Mouse (Mus musculus) erythroblast, adult 5-6 weeks (primary cell): ENCODE measurements around the gene Prkcz. TPM values are rescaled to one million over a fixed set of nuclear protein-coding genes. Genes with fewer than 3 reads are reported as not detected.
"Not testable (repeated sequence)": the region's sequence is repeated elsewhere in the genome, so short reads cannot be mapped to it uniquely, and the experiment has no call there.

ENCODE experiments used
- ATAC-seq: replicated peaks from 2 replicates; pipeline ENCODE4 v1.8.0; 2016; ENCODE audit warnings: moderate number of reproducible peaks, mild to moderate bottlenecking, moderate TSS enrichment, inconsistent platforms; ENCODE audit not compliant: poor library complexity, low FRiP score, severe bottlenecking
- total RNA-seq, 2 experiments: library from RNA; stranded (forward) in 1 of 2; stranded (reverse) in 1 of 2; fragments of 150-400 nt in 1 of 2; fragments of 200-764, 138-1000 nt in 1 of 2; gene quantifications; 2 replicates each; pipeline versions ENCODE4 v1.2.3 to v1.2.4; 2015 to 2017; ENCODE audit warnings: low replicate concordance in 2 of 2

Prkcz gene
- total RNA-seq, 2 experiments from 2014 or later, result 1.9 TPM; not detected in 1

DNA sequence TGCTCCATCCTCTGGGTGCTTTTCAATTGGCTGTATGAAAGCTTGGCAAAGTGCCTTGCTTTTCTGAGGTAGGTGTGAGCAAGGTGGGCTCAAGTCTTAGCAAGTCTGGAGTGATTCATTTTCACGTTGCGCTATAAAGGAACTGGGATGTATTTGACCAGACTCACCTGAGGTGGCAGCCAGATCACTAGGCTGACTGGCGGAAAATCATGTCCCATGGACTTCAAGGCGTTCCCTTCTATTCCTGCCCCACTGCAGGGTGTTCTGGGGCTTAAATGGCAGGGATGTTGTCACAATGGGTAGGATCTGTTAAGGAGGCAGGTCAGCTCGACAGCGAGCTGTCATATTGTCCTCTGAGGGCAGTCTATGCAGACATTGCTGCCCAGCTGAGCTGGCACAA lies 108.9 kb downstream of the Prkcz start:
- ATAC-seq, result no peak

DNA sequence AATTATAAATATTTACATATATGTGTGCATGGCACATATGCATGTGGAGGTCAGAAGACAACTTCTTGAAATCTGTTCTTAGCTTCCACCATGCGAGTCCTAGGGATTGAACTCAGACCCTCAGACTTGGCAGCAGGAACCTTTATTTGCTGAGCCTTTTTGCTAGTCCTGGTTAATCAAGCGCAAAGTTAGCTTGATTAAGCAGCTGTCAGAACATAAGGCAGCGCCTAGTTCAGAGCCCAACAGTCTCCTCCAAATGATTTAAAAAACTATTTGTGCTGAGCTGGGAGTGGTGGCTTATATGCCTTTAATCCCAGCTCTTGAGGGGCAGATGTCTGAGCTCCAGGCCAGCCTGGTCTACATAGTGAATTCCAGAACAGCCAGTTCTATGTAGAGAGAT lies 110.0 kb downstream of the Prkcz start:
- no peak for ATAC-seq

DNA sequence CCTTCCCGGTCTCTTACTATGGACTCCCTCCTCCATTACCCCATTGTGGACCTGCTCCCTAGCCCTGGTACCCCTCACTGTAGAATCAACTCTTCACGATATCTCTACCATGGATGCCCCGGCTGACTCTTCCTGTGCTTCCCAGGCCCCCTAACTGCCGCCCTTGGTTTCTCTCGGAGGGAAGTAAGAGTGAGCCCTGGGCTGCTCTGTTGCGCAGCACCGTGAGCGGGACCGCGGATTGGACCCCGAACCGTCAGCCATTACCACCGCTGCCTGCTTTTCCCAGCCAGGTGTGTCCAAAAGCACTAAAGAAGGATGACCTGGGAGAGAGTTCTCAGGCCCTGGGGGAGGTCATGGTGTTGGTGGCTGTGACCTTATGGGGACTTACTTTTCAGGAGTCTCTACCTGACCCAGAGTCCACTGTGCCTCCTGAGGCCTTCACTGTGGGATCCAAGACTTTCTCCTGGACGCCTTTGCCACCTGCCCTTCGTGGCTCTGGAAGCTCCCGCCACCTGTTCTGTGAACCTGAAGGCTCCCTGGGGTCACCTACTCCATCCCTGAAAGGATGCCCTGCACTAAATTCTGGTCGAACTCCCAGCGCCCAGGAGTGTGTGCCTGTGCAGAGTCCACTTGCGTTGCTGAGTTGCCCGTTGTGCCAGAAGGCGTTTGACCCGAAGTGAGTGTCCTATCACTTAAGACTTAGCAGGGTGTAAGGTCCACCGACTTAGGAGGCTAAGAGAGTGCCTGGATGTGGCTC lies 110.6 kb downstream of the Prkcz start:
- no peak for ATAC-seq

DNA sequence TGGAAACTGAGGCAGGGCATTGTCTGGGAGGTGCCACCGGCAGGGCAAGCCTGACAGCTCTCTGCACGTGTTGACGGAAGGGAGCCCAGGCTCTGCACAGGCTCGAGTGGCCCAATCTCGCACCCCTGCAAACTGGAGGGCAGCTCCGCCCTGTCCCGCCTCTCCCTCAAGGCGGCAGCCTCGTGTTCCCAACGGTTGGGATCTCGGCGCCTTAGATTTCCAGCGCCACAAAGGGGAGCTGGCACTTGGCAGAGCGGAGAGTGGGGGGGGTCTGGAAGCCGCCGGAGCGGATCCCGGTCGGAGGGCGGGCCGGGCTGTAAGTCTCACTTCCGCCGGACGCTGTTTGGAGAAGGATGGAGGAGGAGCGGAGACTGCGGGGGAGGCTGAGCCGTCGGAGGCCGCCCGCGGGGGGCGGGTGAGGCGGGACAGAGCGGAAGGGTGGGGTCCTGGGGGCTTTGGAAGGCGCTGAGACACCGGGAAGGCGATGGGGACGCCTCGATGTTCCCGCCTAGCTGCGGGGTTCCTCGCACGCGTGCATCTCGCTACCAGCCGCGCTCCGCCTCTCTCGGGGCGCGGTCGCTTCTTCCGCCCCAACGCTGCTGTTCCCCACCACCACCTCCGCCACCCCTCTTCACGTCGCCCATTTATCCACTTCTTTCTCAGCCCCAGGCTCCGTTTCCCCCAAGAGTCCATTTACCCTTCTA lies 111.4 kb downstream of the Prkcz start, which contains the start of gene Faap20:
Gene Faap20, plus strand, starts transcription at position 155 of the 704 bp plus-strand sequence.
- ATAC-seq, result peak; percentile 51; the same call in 1 of the 2 replicates

DNA sequence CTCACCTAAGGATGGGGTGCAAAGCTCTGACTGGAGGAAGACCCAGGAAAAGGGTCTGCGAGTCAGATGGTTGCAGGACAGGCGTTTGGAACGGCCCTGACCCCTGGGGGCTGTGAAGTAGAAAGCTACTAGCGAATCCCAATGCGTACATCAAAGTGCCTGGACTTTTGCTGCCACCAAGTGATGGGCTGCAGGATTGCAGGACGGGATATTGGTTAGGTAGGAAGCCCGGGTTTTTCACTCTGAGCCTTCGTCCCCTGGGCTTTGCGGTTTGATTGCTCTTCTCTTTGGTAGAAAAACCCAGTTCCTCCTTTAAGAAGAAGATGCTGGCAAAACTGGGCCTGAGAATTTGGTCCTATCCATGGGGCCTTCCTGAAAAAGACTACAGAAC lies 111.9 kb downstream of the Prkcz start:
- peak; percentile 77 for ATAC-seq

DNA sequence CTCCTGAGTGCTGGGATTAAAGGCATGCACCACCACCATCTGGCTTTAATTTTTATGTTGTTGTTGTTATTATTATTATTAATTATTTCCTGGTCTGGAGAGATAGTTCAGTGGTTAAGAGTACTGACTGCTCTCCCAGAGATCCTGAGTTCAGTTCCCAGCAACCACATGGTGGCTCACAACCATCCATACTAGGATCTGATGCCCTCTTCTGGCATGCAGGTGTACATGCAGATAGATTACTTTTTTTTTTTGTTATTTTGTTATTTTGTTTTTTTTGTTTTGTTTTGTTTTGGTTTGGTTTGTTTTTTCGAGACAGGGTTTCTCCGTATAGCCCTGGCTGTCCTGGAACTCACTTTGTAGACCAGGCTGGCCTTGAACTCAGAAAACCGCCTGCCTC lies 113.1 kb downstream of the Prkcz start:
- not testable (repeated sequence) for ATAC-seq

DNA sequence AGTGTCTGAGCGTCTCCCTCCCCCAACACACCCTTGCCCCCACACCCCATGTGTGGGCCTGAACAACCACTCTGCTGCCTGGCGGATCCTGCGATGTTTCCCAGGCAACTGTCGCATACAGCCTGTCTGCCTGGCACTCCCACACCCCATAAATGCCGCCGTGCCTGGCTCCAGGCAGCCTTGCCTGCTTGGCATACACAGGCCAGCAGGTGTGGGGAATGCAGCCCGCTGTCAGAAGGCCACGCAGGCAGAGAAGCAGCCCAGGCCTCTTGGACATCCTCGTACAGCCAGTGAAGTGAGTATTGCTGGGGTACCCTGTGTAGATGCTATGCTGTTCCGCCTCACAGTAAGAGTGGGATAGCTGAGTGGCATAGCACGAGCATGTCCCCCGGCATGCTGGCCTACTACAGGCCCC lies 114.5 kb downstream of the Prkcz start:
- ATAC-seq, result no peak

DNA sequence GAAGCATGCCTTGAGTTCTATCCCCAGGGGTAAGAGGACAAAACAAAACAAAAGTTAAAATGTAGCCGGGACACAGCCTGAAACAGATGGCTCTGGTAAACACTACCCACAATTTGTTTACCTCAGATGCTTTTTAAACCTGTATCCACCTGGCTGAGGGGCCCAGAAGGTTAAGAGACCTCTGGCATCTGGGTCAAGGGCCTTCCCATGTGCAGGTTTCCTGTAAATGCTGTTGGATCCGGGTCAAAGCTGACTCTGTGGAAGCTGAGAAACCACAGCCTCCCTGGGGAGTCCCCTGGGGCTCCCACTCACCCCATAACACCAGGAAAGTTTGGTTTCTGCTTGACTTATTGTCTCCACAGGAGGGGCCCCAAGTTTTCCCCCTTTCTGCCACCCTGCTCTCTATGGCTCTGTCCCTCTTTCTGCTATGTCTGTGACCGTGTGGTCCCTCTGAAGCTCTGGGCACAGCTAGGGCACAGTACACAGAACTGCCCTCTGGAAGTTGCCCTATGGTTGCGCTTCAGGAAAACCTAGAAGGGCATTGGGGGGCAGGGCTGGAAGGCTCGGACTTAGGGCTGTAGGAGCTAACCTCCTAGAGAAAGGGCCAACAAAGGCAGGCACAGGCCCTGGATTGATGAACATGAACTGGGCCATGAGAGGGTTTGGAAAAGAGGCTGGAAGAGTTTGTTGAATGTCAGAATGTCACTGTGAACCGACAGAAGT lies 115.2 kb downstream of the Prkcz start:
- no peak for ATAC-seq

DNA sequence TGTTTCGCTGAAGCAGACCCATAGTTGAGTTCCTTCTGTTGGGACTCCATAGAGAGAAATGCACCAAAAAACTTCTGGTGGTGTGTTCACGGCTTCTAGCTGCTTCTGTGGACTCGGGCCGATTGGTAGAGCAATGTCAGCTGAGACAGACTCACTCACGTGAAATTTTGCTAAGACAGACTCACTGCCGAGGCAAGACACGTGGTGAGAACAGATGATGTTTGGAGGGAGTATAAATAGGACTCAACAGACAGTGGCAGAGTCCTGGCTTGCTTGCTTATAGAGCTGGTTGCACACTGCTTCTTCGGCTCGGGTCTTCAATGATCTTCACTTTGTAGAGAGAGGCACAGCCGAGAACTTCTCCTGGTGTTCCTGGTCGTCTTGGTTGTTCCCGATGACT lies 117.9 kb downstream of the Prkcz start:
- no peak for ATAC-seq

DNA sequence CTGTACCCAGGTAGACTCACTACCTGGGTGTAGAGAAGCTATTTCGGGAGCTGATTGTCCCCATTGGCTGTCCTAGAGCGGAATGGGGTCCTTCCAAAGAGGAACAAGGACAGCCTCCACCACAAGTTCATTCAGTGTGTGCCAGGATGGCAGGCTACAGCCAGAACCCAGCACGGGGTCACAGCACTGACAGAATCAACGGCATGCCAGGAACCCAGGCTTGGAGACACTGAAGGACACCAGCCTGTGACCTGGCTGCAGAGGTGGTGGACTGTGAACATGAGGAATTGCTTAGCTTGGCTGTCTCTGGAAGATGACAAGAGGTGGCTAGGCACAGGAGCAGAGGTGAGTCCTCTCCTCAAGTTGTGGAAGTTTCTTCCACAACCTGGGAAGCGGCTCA lies 118.9 kb downstream of the Prkcz start:
- ATAC-seq, result no peak

DNA sequence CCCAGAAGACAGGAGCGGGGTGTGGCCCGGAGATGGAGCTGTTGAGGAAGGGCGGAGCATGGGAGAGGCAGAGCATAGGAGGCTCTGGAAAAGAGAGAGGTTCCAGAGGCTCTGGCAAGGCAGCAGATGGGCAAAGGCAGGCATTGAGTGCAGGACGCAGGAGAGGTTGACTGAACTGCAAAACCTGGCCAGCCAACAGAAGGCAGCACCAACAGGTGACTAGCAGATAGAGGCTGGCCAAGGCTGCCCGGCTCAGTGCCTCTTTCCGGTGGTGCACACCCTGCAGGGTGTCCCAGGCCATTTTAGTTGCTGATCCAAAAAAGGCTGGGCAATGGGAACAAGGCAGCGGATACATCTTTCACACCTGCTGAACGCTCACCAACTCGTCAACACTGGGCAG lies 119.4 kb downstream of the Prkcz start:
- no peak for ATAC-seq

DNA sequence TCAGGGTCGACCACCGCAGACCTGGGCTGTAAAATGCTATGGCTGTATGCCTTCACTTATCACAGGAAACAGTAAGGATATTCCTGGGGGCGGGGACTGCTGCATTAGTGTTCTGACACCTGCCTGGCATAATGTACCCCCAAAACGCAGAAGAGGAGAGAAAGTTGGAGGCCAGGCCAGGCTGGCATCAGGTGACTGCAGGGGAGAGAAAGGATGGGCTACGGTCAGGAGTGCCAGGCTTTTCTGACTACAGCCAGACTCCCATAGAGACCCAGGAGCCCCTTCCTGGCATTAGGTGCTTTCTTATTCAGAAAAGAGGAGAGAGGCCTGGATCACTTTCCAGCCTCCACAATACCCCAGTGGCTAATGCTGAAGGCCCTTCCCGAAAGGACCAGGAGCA lies 121.7 kb downstream of the Prkcz start:
- no peak for ATAC-seq

DNA sequence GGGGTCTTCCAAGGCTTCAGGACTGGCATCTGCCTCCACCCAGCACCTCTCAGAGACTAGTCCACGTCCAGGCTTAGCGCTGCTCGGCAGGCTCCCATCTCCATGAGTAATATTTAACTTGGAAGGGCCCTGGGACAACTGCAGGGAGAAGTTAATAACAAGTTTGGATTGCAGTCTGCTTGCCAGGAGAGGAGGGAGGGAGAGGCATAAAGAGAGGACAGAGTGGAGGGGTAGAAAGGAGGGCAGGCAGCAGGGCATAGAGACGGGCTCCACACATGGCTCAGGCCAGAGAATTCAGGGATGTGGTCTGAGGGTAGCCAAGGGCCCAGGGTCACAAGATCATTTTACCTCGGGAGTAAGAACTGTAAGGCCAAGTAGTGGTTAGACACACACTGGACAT lies 122.9 kb downstream of the Prkcz start:
- no peak for ATAC-seq

DNA sequence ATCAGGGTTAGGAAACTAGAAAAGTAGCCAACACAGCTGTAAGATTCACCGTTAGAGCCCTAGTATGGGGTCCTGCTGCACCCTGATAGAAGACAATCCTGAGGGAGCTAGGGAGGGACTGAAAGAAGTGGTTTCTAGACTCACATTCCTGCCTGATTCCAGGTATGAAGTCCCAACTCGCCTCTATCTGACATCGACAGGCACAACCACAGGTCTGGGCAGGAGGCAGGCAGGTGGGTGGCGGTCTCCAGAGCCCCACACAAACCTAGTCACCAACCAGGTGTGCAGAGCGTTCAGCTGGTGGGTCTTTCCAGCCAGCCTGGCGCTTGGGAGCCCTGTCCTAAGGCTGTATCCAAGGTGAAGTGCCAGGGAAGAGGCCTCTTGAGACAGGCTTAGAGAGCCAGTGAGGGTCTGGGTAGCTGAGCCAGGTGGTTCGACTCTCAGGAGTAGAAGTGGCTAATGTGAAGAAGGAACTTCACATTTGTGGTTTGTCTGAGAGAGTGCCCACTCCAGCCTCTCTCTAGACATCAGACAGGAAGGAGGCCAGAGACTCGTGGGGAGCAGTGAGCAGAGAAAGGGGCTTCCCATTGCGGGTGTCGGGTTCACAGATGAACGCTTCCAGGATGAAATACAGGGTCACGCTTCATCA lies 124.3 kb downstream of the Prkcz start:
- ATAC-seq, result no peak

DNA sequence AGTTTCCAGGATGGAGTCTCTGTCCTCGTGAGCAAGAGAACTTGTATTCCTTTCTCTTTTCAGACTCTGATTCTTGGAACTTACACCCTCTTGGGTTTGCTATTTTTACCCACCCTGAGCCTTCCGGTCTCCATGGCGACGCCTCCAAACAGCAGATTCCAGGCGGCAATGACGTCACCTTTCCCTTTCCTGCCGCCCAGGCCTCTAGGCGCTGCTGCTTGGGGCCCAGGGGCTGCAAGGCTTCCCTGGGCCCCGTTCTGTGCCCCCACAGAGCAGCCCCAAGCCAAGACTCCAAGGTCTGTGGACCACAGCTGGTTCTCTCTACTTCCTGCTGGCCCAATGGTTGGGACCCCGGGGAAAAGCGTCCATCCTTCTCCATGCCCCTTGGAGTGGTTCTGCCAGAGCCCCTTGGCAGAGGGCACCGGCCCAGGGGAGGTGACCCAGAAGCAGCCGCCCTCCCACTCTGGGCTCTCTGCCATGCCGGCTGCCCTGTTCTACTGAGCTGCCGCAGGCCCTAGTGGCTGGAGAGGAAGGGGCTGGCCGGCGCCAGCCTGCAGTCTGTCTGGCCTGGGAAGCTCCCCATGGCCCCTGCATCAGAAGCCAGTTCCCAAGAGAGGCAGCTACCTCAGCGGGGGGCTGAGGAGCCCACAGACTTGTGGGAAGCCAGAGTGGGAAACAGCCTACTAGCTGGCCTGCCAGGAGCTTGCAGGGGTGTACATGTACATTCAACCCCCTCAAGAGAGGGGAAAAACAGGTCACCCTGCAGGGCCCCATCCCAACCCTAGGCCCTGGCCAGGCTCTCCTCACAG lies 125.6 kb downstream of the Prkcz start:
- no peak for ATAC-seq

DNA sequence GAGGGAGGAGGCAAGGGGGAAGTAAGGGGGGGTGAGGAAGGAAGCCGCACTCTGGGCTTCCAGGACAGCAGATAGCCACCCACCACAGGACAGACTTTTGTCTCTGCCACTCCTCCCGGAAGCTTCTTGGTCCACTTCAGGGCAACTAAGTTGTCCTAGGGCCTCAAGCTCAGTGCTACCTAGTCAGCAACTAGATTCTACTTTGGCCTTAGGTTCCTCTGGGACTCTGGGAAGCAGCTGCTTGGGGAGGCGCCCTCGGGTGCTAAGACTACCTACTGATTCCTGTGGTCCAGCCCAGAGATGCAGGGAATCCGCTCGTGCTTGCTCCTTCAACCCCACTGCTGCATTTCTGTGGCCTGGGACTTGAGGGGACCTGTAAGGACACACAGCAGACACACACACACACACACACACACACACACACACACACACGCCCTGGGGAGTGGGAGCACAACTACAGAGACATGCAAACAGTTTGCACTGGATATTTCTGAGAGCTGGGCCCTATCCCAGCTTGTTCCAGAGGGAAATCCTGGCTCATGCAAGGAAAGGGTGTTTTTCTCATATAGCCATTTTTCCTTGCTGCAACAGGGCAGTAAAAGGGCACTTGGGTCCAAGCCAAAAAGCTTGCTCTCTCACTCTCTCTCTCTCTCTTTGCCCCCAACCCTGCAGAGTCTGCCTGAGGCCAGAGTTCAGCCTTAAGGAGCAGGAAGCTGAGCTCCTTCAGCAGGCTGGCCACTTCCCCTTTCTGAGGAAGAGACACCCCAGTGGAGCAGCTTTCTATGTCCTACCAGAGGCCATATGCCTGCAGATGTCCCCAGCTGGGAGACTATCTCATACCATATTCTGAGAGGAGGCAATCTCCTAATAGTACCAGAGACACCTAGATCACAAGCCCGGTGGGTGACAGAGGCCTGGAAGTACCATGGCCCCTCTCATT lies 126.5 kb downstream of the Prkcz start:
- ATAC-seq, result no peak

DNA sequence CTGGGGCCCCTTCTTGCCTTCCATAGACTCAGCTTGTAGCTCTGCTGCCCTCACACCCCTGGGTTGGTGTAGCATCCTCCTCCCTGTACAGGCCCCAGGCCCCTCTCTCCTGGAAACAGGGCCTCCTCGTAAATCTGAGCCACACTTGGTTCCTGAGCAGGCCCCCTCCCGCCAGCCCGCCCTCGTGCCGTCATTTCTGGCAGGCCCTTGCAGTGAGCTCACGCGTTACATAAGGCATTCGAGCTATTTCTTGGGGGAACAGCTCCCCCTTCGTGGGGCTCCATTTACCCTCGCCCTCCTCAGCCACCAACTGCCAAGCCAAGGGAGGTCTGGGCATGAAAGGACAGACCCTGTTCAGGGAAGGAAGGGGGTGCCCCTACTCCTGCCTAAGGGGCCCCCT lies 127.3 kb downstream of the Prkcz start:
- no peak for ATAC-seq

DNA sequence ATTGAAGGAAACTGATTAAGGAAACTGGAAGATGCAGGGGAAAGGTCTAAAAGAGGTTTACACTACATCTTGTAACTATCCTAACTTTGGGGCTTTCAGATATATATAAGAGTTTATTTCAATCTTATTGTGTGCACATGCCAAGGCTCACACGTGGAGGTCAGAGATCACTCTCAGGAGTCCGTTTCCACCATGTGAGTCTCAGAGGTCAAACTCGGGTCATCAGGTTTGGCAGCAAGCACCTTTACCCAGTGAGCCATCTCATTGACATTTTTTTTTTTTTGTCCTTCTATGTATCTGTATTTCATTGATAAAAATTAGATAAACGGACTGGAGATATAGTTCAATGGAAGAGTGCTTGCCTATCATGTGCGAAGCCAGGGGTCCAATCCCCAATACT lies 132.7 kb downstream of the Prkcz start:
- ATAC-seq, result no peak
